Mouse (Mus musculus) lung, postnatal 0 days (tissue): ENCODE measurements around the gene Adcy1. TPM values are rescaled to one million over a fixed set of nuclear protein-coding genes. Genes with fewer than 3 reads are reported as not detected.

ENCODE experiments used
- ATAC-seq: fragments of 200-750 bp; cut with Nextera tagmentation; 2 replicates; pipeline ENCODE4 v1.8.0; 2017; ENCODE audit warnings: moderate library complexity
- DNase-seq: peaks from one replicate; pipeline ENCODE4 v3.0.0-alpha.2; 2016; ENCODE audit warnings: low spot score
- H3K27ac ChIP-seq: fragments of 300-500 bp; sonication (generic); 2 replicates; pipeline ENCODE4 v1.5.1; 2014; ENCODE audit warnings: antibody characterized with exemption, mild to moderate bottlenecking, low read length, mixed read lengths
- H3K27me3 ChIP-seq: fragments of 300-500 bp; sonication (generic); replicated peaks from 2 replicates; pipeline ENCODE4 v1.6.1; 2014; ENCODE audit warnings: low read length, mixed read lengths; ENCODE audit not compliant: insufficient read depth
- H3K36me3 ChIP-seq: fragments of 300-500 bp; sonication (generic); 2 replicates; pipeline ENCODE4 v1.6.1; 2014; ENCODE audit warnings: low read length, mixed read lengths; ENCODE audit not compliant: insufficient read depth
- H3K4me1 ChIP-seq: fragments of 300-500 bp; sonication (generic); 2 replicates; pipeline ENCODE4 v1.6.1; 2014; ENCODE audit warnings: antibody characterized with exemption, low read depth, low read length, mixed read lengths; ENCODE audit not compliant: insufficient read depth
- H3K4me2 ChIP-seq: fragments of 300-500 bp; sonication (generic); replicated peaks from 2 replicates; pipeline ENCODE4 v1.6.1; 2014; ENCODE audit warnings: low read depth, mild to moderate bottlenecking, low read length, moderate library complexity, mixed read lengths
- H3K4me3 ChIP-seq: fragments of 300-500 bp; sonication (generic); 2 replicates; pipeline ENCODE4 v1.5.1; 2014; ENCODE audit warnings: low read depth, low read length
- H3K9ac ChIP-seq: fragments of 300-500 bp; sonication (generic); replicated peaks from 2 replicates; pipeline ENCODE4 v1.6.1; 2014; ENCODE audit warnings: low read depth, mild to moderate bottlenecking
- H3K9me3 ChIP-seq: fragments of 300-500 bp; sonication (generic); 2 replicates; pipeline ENCODE4 v1.6.1; 2016; ENCODE audit warnings: low read length, mixed read lengths
- CTCF ChIP-seq: IDR thresholded peaks from 2 replicates; pipeline ENCODE4 v1.5.1; 2016; ENCODE audit warnings: antibody characterized with exemption, mild to moderate bottlenecking
- EP300 ChIP-seq: IDR thresholded peaks from 2 replicates; pipeline ENCODE4 v1.6.1; 2016; ENCODE audit warnings: antibody characterized with exemption, mild to moderate bottlenecking, control low read depth
- WGBS: fragments of 180-500 bp; shearing (Covaris S2); extraction: QIAGEN DNeasy Blood & Tissue Kit; methylation state at CpG from one replicate; pipeline ENCODE4 v1.1.7; 2014; 5-methylcytosine and 5-hydroxymethylcytosine counted together
- polyA plus RNA-seq: library from polyadenylated mRNA; unstranded; fragments of >200 nt; fragmentation: Nextera tagmentation; extraction: Ambion mirVana; gene quantifications from 2 replicates; pipeline ENCODE4 v1.2.1, GENCODE M21; 2015

Adcy1 gene
- polyA plus RNA-seq, 1 experiment from 2014 or later = 0.24 TPM

GRCm38 (mm10) chr11:7056121-7056520 lies 7.2 kb upstream of the Adcy1 start:
- DNase-seq (no peak), ATAC-seq (no peak)
- 7% methylated on average over 11 of the region's 11 CpGs for WGBS
- Histone ChIP-seq H3K4me2 (no peak overlapping the region), H3K4me1 (no peaks in the 10 kb centered on the region), H3K4me3 (no peak overlapping the region), H3K9me3 (no peaks in the 10 kb centered on the region), H3K36me3 (no peaks in the 10 kb centered on the region), H3K27me3 (0 out of 2 replicates have a peak, but pooled peaks cover 11% of the 10 kb centered on the region), H3K27ac (no peak overlapping the region), H3K9ac (no peak overlapping the region)
- TF ChIP-seq EP300 (no peak), CTCF (no peak)

- 86% methylated on average over 7 of the region's 7 CpGs for WGBS
- Histone ChIP-seq H3K9me3 (no peaks in the 10 kb centered on the region), H3K9ac (no peak overlapping the region), H3K4me1 (no peaks in the 10 kb centered on the region), H3K4me2 (no peak overlapping the region), H3K36me3 (no peaks in the 10 kb centered on the region), H3K27ac (no peak overlapping the region), H3K27me3 (peaks cover 18% of the 10 kb centered on the region), H3K4me3 (no peak overlapping the region)
- DNase-seq (no peak), ATAC-seq (no peak)
- no peak for TF ChIP-seq EP300
- no peak for TF ChIP-seq CTCF
Observed at GRCm38 (mm10) chr11:7057781-7058180, 5.5 kb upstream of the Adcy1 start.

- Histone ChIP-seq H3K9ac (no peak overlapping the region), H3K4me2 (no peak overlapping the region), H3K4me3 (no peak overlapping the region), H3K36me3 (no peaks in the 10 kb centered on the region), H3K9me3 (no peaks in the 10 kb centered on the region), H3K27me3 (peaks cover 49% of the 10 kb centered on the region), H3K27ac (no peak overlapping the region), H3K4me1 (peaks cover 4% of the 10 kb centered on the region; the same call in 1 of the 2 replicates)
- 32% methylated on average over 6 of the region's 6 CpGs for WGBS
- no peak for DNase-seq
- no peak for ATAC-seq
- TF ChIP-seq EP300 (no peak), CTCF (no peak)
Observed at GRCm38 (mm10) chr11:7061961-7062360, 1.3 kb upstream of the Adcy1 start.

- no peak overlapping the region for H3K9ac ChIP-seq
- H3K27ac ChIP-seq = no peak overlapping the region
- DNase-seq (no peak), ATAC-seq (no peak)
- no peak overlapping the region for H3K4me2 ChIP-seq
- H3K36me3 ChIP-seq = no peaks in the 10 kb centered on the region
- 16% methylated on average over 10 of the region's 10 CpGs for WGBS
- H3K4me1 ChIP-seq = peaks cover 4% of the 10 kb centered on the region; the same call in 1 of the 2 replicates
- peaks cover 49% of the 10 kb centered on the region for H3K27me3 ChIP-seq
- H3K4me3 ChIP-seq = no peak overlapping the region
- TF ChIP-seq CTCF (no peak), EP300 (no peak)
- H3K9me3 ChIP-seq = no peaks in the 10 kb centered on the region
Observed at GRCm38 (mm10) chr11:7062566-7062965, 723 bp upstream of the Adcy1 start.

GRCm38 (mm10) chr11:7063681-7064267 lies 485 bp downstream of the Adcy1 start:
- ATAC-seq (peak; percentile 25), DNase-seq (no peak)
- TF ChIP-seq CTCF = no peak
- no peak for TF ChIP-seq EP300
- Histone ChIP-seq H3K27ac (no peak overlapping the region), H3K36me3 (no peaks in the 10 kb centered on the region), H3K4me3 (peak overlapping the region; percentile 41), H3K9me3 (no peaks in the 10 kb centered on the region), H3K27me3 (peaks cover 49% of the 10 kb centered on the region), H3K4me1 (peaks cover 4% of the 10 kb centered on the region; the same call in 1 of the 2 replicates), H3K9ac (no peak overlapping the region), H3K4me2 (peak overlapping the region; percentile 75)
- WGBS = 1% methylated on average over 46 of the region's 53 CpGs

GRCm38 (mm10) chr11:7064484-7065185 lies 1.3 kb downstream of the Adcy1 start:
- no peak overlapping the region for H3K27ac ChIP-seq
- H3K4me2 ChIP-seq = peak overlapping the region; percentile 75; the same call in 1 of the 2 replicates
- peaks cover 4% of the 10 kb centered on the region; the same call in 1 of the 2 replicates for H3K4me1 ChIP-seq
- H3K4me3 ChIP-seq = no peak overlapping the region
- no peaks in the 10 kb centered on the region for H3K36me3 ChIP-seq
- no peak overlapping the region for H3K9ac ChIP-seq
- H3K9me3 ChIP-seq = no peaks in the 10 kb centered on the region
- TF ChIP-seq CTCF = no peak
- no peak for TF ChIP-seq EP300
- ATAC-seq (peak; percentile 41; the same call in 1 of the 2 replicates), DNase-seq (peak; percentile 15)
- H3K27me3 ChIP-seq = peaks cover 45% of the 10 kb centered on the region
- WGBS = 4% methylated on average over 26 of the region's 26 CpGs
